Mouse (Mus musculus) midbrain, postnatal 0 days (tissue): ENCODE measurements at regions not wholly inside any gene's neighbourhood (a gene's known extent, or its start where the extent isn't known, plus 50 kb on each side); places are given as distances from the start of the nearest gene placed in this dataset.

Experiments
- ATAC-seq: fragments of 200-750 bp; cut with Nextera tagmentation; 2 replicates; pipeline ENCODE4 v1.8.0; 2017; ENCODE audit warnings: moderate number of reproducible peaks, mild to moderate bottlenecking, moderate TSS enrichment, moderate library complexity; ENCODE audit not compliant: low FRiP score
- DNase-seq: peaks from one replicate; pipeline ENCODE4 v3.0.0-alpha.2; 2015; ENCODE audit warnings: low spot score
- H3K27ac ChIP-seq: fragments of 300-500 bp; sonication (generic); 2 replicates; pipeline ENCODE4 v1.5.1; 2014; ENCODE audit warnings: low read depth, mild to moderate bottlenecking, low read length, mixed read lengths
- H3K27me3 ChIP-seq: fragments of 300-500 bp; sonication (generic); 2 replicates; pipeline ENCODE4 v1.6.1; 2014; ENCODE audit warnings: low read length, control low read depth, mixed read lengths; ENCODE audit not compliant: insufficient read depth
- H3K36me3 ChIP-seq: fragments of 300-500 bp; sonication (generic); 2 replicates; pipeline ENCODE4 v1.6.1; 2014; ENCODE audit warnings: low read length, control low read depth, mixed read lengths; ENCODE audit not compliant: insufficient read depth
- H3K4me1 ChIP-seq: fragments of 300-500 bp; sonication (generic); 2 replicates; pipeline ENCODE4 v1.6.1; 2014; ENCODE audit warnings: mild to moderate bottlenecking, control low read depth, antibody characterized with exemption, low read length, mixed read lengths; ENCODE audit not compliant: insufficient read depth
- H3K4me2 ChIP-seq: fragments of 300-500 bp; sonication (generic); 2 replicates; pipeline ENCODE4 v1.6.1; 2014; ENCODE audit warnings: low read depth, mild to moderate bottlenecking, low read length, mixed read lengths; ENCODE audit not compliant: poor library complexity, severe bottlenecking
- H3K4me3 ChIP-seq: fragments of 300-500 bp; sonication (generic); 2 replicates; pipeline ENCODE4 v1.5.1; 2014; ENCODE audit warnings: low read depth, mild to moderate bottlenecking, low read length, moderate library complexity
- H3K9ac ChIP-seq: fragments of 300-500 bp; sonication (generic); replicated peaks from 2 replicates; pipeline ENCODE4 v1.6.1; 2014; ENCODE audit warnings: mild to moderate bottlenecking, low read length, moderate library complexity, mixed read lengths; ENCODE audit not compliant: poor library complexity, severe bottlenecking
- H3K9me3 ChIP-seq: fragments of 300-500 bp; sonication (generic); 2 replicates; pipeline ENCODE4 v1.6.1; 2016; ENCODE audit warnings: low read length, control low read depth
- CTCF ChIP-seq: IDR thresholded peaks from 2 replicates; pipeline ENCODE4 v1.5.1; 2016; ENCODE audit warnings: antibody characterized with exemption, mild to moderate bottlenecking
- WGBS: fragments of 180-500 bp; shearing (Covaris S2); extraction: QIAGEN DNeasy Blood & Tissue Kit; methylation state at CpG from one replicate; pipeline ENCODE4 v1.1.7; 2014; 5-methylcytosine and 5-hydroxymethylcytosine counted together

DNA sequence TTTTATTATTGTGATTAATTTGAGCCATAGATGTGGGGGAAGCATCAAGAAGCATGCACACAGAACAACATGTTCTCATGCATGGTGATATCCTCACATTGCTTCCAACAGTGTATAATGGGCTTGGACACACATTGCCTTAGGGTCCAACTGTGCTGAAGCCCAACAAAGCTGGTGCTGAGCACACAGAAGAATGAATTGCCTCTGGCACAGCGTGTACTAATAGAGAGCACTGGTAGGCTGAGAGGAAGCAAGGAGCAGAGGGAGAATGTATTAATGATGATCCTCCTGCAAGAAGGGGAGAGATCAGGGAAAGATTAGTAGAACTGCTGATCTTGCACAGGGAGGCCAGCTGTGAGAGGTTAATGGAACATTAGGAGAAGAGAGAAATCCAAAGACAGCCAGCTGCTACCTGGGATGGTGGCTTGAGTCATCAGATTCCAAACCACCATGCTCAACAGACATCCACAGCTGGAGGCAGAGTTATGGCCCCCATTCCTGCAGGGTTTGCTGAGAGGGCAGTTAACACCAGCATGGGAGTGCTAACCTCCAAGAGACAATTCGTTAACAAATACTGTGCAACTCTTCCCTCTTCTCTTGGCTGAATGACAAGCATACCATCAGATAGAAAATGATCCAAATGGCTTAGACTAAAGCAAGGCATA, 311.6 kb upstream of the Lrrc4c start:
- WGBS, result 48% methylated on average over 2 of the region's 2 CpGs
- no peak overlapping the region for H3K4me3 ChIP-seq
- no peaks in the 10 kb centered on the region for H3K9me3 ChIP-seq
- DNase-seq (peak; percentile 34), ATAC-seq (no peak)
- H3K36me3 ChIP-seq, result no peaks in the 10 kb centered on the region
- TF ChIP-seq CTCF, result no peak
- no peak overlapping the region for H3K27ac ChIP-seq
- no peaks in the 10 kb centered on the region for H3K4me1 ChIP-seq
- H3K9ac ChIP-seq, result no peak overlapping the region
- H3K27me3 ChIP-seq, result no peaks in the 10 kb centered on the region
- no peak overlapping the region for H3K4me2 ChIP-seq
